Mouse (Mus musculus) C2C12 (cell line): Measurements from ENCODE around the gene Homer3.

Source experiments
- CEBPB ChIP-seq: IDR thresholded peaks from one replicate; pipeline ENCODE4 v1.6.1; 2011; ENCODE audit warnings: low read depth, mild to moderate bottlenecking, control low read depth, moderate library complexity
- CTCF ChIP-seq: IDR thresholded peaks from one replicate; pipeline ENCODE4 v1.5.1; 2011; ENCODE audit not compliant: control insufficient read depth, insufficient read depth, insufficient read length
- MAX ChIP-seq: IDR thresholded peaks from one replicate; pipeline ENCODE4 v1.6.1; 2011; ENCODE audit warnings: mild to moderate bottlenecking, control low read depth
- MYOD1 ChIP-seq: IDR thresholded peaks from one replicate; pipeline ENCODE4 v1.6.1; 2011; ENCODE audit warnings: low read depth; ENCODE audit not compliant: control insufficient read depth, insufficient read length
- MYOG ChIP-seq: IDR thresholded peaks from one replicate; pipeline ENCODE4 v1.6.1; 2011; ENCODE audit not compliant: control insufficient read depth, insufficient read length; ENCODE audit errors: extremely low read depth
- USF1 ChIP-seq: IDR thresholded peaks from one replicate; pipeline ENCODE4 v1.6.1; 2011; ENCODE audit warnings: low read depth, mild to moderate bottlenecking, control low read depth, moderate library complexity

DNA sequence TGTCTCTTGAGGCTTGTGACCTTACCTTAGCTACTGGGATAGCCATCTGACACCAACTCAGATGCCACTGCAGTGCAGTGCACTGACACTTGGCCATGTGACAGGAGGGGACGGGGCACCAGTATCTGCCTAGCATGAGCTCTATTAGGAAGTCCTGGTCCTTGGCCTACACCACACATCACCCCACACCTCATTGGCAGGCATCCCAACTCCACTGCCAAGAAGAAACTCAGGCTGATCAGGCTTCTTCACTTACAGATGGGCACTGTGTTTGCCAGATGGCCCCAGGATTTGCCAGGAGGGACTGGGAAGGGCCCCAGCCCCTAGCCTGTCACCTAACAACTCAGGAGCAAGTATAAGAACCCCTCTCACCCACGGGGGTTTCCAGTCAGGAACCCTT is 30.8 kb downstream of the Homer3 start:
- no peak for TF ChIP-seq CTCF
- TF ChIP-seq MYOG, result no peak
- no peak for TF ChIP-seq MAX
- no peak for TF ChIP-seq USF1
- no peak for TF ChIP-seq CEBPB
- TF ChIP-seq MYOD1, result no peak
